Mouse (Mus musculus) megakaryocyte, adult 5-6 weeks (primary cell): ENCODE results near the gene Ifna14. TPM values are rescaled to one million over a fixed set of nuclear protein-coding genes. Genes with fewer than 3 reads are reported as not detected.

ENCODE experiments used
- total RNA-seq, 2 experiments: library from RNA; stranded (forward) in 1 of 2; stranded (reverse) in 1 of 2; fragments of 153-499, 151-499 nt in 1 of 2; fragments of 221-1000, 200-1000 nt in 1 of 2; gene quantifications; 2 replicates each; pipeline versions ENCODE4 v1.2.3 to v1.2.4; 2015 to 2017

The Ifna14 gene
- total RNA-seq, 2 experiments from 2014 or later = not detected

Other genes with a start within 250 kb of the Ifna14 start
- 112 and 118 TPM in 2 replicates for gene Hacd4, start 132.9 kb downstream of the Ifna14 start, total RNA-seq (2015)
- 70.7 and 72.7 TPM in 2 replicates for gene Hacd4, start 132.9 kb downstream of the Ifna14 start, total RNA-seq (2017)
- not detected in 2 replicates for gene Ifnb1, start 49.0 kb downstream of the Ifna14 start, total RNA-seq (2015)
- not detected in 2 replicates for gene Ifnb1, start 49.0 kb downstream of the Ifna14 start, total RNA-seq (2017)
- not detected in 2 replicates for gene Ifna15, start 13.6 kb downstream of the Ifna14 start, total RNA-seq (2015)
- gene Ifna15, start 13.6 kb downstream of the Ifna14 start, total RNA-seq (2017) = not detected in 2 replicates
- not detected in 2 replicates for gene Ifna9, start 20.6 kb upstream of the Ifna14 start, total RNA-seq (2015)
- gene Ifna9, start 20.6 kb upstream of the Ifna14 start, total RNA-seq (2017) = not detected in 2 replicates
- gene Ifna12, start 31.6 kb upstream of the Ifna14 start, total RNA-seq (2015) = not detected in 2 replicates
- gene Ifna12, start 31.6 kb upstream of the Ifna14 start, total RNA-seq (2017) = not detected in 2 replicates
- not detected in 2 replicates for gene C87499, start 62.6 kb upstream of the Ifna14 start, total RNA-seq (2015)
- gene C87499, start 62.6 kb upstream of the Ifna14 start, total RNA-seq (2017) = not detected in 2 replicates
- not detected in 2 replicates for gene Ifna13, start 72.7 kb upstream of the Ifna14 start, total RNA-seq (2015)
- gene Ifna13, start 72.7 kb upstream of the Ifna14 start, total RNA-seq (2017) = not detected in 2 replicates
- not detected in 2 replicates for gene Ifna16, start 105.1 kb upstream of the Ifna14 start, total RNA-seq (2015)
- not detected in 2 replicates for gene Ifna16, start 105.1 kb upstream of the Ifna14 start, total RNA-seq (2017)
- not detected in 2 replicates for gene Ifna2, start 112.1 kb upstream of the Ifna14 start, total RNA-seq (2015)
- not detected in 2 replicates for gene Ifna2, start 112.1 kb upstream of the Ifna14 start, total RNA-seq (2017)
- gene Ifnab, start 119.6 kb upstream of the Ifna14 start, total RNA-seq (2015) = not detected in 2 replicates
- not detected in 2 replicates for gene Ifnab, start 119.6 kb upstream of the Ifna14 start, total RNA-seq (2017)
- not detected in 2 replicates for gene Gm26566, start 150.0 kb upstream of the Ifna14 start, total RNA-seq (2015)
- 0.55 TPM in 1 of 2 replicates, not detected in the other for gene Gm26566, start 150.0 kb upstream of the Ifna14 start, total RNA-seq (2017)
- gene Klhl9, start 150.7 kb upstream of the Ifna14 start, total RNA-seq (2015) = 56.7 and 61.1 TPM in 2 replicates
- gene Klhl9, start 150.7 kb upstream of the Ifna14 start, total RNA-seq (2017) = 83.8 and 85.5 TPM in 2 replicates
- gene Gm13271, start 183.1 kb upstream of the Ifna14 start, total RNA-seq (2015) = not detected in 2 replicates
- not detected in 2 replicates for gene Gm13271, start 183.1 kb upstream of the Ifna14 start, total RNA-seq (2017)
- gene Gm13283, start 188.3 kb upstream of the Ifna14 start, total RNA-seq (2015) = not detected in 2 replicates
- 0.18 and 0.20 TPM in 2 replicates for gene Gm13283, start 188.3 kb upstream of the Ifna14 start, total RNA-seq (2017)
- not detected in 2 replicates for gene Gm13290, start 202.0 kb upstream of the Ifna14 start, total RNA-seq (2015)
- gene Gm13290, start 202.0 kb upstream of the Ifna14 start, total RNA-seq (2017) = not detected in 2 replicates
- not detected in 2 replicates for gene Gm13289, start 205.1 kb upstream of the Ifna14 start, total RNA-seq (2015)
- not detected in 2 replicates for gene Gm13289, start 205.1 kb upstream of the Ifna14 start, total RNA-seq (2017)
- gene Gm13272, start 208.1 kb upstream of the Ifna14 start, total RNA-seq (2015) = not detected in 2 replicates
- not detected in 2 replicates for gene Gm13272, start 208.1 kb upstream of the Ifna14 start, total RNA-seq (2017)
- gene Ifnz, start 210.3 kb upstream of the Ifna14 start, total RNA-seq (2015) = not detected in 2 replicates
- not detected in 2 replicates for gene Ifnz, start 210.3 kb upstream of the Ifna14 start, total RNA-seq (2017)
- not detected in 2 replicates for gene Gm13276, start 213.9 kb upstream of the Ifna14 start, total RNA-seq (2015)
- not detected in 2 replicates for gene Gm13276, start 213.9 kb upstream of the Ifna14 start, total RNA-seq (2017)
- gene Gm13277, start 216.8 kb upstream of the Ifna14 start, total RNA-seq (2015) = not detected in 2 replicates
- gene Gm13277, start 216.8 kb upstream of the Ifna14 start, total RNA-seq (2017) = not detected in 2 replicates
- gene Gm13278, start 219.8 kb upstream of the Ifna14 start, total RNA-seq (2015) = not detected in 2 replicates
- not detected in 2 replicates for gene Gm13278, start 219.8 kb upstream of the Ifna14 start, total RNA-seq (2017)
- not detected in 2 replicates for gene Gm13275, start 222.7 kb upstream of the Ifna14 start, total RNA-seq (2015)
- not detected in 2 replicates for gene Gm13275, start 222.7 kb upstream of the Ifna14 start, total RNA-seq (2017)
- gene Gm13279, start 225.6 kb upstream of the Ifna14 start, total RNA-seq (2015) = not detected in 2 replicates
- gene Gm13279, start 225.6 kb upstream of the Ifna14 start, total RNA-seq (2017) = not detected in 2 replicates
- gene Gm13285, start 227.9 kb upstream of the Ifna14 start, total RNA-seq (2015) = not detected in 2 replicates
- not detected in 2 replicates for gene Gm13285, start 227.9 kb upstream of the Ifna14 start, total RNA-seq (2017)
- not detected in 2 replicates for gene Gm13287, start 231.5 kb upstream of the Ifna14 start, total RNA-seq (2015)
- gene Gm13287, start 231.5 kb upstream of the Ifna14 start, total RNA-seq (2017) = not detected in 2 replicates
- gene Gm13288, start 233.7 kb upstream of the Ifna14 start, total RNA-seq (2015) = not detected in 2 replicates
- gene Gm13288, start 233.7 kb upstream of the Ifna14 start, total RNA-seq (2017) = not detected in 2 replicates
- not detected in 2 replicates for gene Ifna7, start 244.4 kb upstream of the Ifna14 start, total RNA-seq (2015)
- not detected in 2 replicates for gene Ifna7, start 244.4 kb upstream of the Ifna14 start, total RNA-seq (2017)
- gene Ifna11, start 248.2 kb upstream of the Ifna14 start, total RNA-seq (2015) = not detected in 2 replicates
- not detected in 2 replicates for gene Ifna11, start 248.2 kb upstream of the Ifna14 start, total RNA-seq (2017)